Mouse (Mus musculus): ENCODE measurements around the gene Arl15.

Gene Arl15

DNA sequence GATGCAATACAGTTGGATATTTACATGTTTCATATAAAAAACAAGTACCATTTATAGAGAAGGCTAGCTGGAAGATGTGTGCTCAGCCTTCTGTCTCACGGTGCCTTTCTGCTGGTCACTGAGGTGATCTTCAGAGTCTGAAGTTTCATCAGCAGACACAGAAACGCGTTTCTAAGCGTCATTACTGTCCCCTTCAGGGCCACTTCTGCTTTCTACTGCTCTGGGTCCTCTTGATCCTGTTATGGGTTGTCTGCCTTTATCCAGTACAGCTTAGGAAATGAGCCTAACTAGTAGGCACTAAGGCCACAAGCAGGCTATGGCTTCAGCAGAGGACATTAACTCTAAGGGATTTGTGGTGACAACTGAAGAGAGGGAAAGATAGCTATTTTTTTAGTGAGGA is 5.9 kb downstream of the Arl15 start:
- no peak for ATAC-seq (ENCODE audit: low TSS enrichment)

GRCm38 (mm10) chr13:113802571-113802970 is 8.3 kb downstream of the Arl15 start:
- ATAC-seq (ENCODE audit: low TSS enrichment), result no peak

DNA sequence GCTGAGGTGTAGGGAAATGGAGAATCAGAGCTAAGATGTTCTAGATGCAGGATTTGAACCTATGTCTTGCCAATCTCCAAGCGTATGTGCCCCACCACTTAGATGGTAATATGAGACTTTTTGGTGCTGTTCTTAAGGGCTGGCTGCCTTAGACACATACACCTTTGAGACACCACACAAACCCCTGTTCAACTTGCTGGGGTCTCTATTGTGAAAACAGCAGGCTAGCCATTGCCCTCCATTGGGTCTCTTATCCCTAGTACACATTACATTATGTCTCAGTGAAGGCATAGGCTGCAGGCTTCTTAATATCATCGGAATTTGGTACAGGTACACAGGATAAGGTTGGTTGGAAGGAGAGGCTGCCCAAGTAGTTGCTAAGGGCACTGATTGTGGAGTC is 16.8 kb downstream of the Arl15 start:
- no peak for ATAC-seq (ENCODE audit: low TSS enrichment)

DNA sequence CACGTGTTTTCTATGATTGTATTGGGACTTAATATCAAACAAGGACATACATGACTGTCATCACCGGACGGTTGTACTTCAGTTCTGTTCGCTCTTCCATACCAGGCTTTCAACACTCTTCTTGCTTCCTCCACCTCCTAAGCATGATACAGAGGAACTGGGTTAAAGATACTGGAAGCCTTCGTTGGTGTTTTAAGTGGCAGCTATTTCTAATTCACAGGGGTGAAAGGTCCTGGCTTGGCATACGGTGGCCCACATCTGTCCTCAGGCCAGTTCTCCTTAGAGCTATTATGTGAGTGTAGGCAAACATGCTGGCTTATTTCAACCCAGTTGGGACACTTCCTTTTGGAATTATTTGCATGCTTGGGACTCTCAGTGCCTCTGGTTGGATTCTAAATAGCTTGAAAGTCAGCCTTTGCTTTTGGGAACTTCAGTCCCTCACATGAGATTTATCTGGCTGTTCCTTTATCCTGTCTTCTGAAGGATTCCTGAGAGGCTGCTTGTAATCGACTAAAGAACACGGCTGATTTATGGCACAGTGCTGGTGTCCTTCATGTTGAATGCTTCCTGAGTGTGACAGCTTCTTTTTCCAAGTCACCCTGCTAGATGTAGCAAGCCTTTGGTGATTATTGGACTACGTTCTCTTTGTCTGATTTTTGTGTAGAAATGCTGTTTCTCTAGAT is 17.7 kb downstream of the Arl15 start:
- ATAC-seq (ENCODE audit: low TSS enrichment), result no peak

GRCm38 (mm10) chr13:113812593-113812975 is 18.3 kb downstream of the Arl15 start:
- no peak for ATAC-seq (ENCODE audit: low TSS enrichment)

DNA sequence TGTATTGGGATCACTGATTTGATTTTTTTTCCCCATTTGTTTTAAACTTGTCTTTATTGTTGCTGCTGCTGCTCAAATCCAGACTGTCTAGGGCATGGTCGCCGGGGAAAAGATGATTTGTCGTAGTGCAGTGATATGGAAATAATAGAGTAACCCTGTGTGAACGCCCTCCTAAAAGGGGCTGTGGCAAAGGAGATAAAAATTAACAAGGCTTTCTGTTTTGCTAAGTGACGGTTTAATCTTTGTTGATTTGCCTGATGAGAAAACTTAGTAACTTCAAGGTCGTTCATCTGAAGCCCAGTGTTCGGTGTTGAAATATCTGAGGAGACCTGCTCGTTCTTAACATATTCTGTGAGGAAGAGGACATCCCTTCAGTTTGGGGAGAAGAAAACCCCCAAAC is 19.8 kb downstream of the Arl15 start:
- no peak for ATAC-seq (ENCODE audit: low TSS enrichment)

- ATAC-seq (ENCODE audit: low TSS enrichment), result peak; percentile 66
Observed at GRCm38 (mm10) chr13:113815697-113816420, 21.6 kb downstream of the Arl15 start.

DNA sequence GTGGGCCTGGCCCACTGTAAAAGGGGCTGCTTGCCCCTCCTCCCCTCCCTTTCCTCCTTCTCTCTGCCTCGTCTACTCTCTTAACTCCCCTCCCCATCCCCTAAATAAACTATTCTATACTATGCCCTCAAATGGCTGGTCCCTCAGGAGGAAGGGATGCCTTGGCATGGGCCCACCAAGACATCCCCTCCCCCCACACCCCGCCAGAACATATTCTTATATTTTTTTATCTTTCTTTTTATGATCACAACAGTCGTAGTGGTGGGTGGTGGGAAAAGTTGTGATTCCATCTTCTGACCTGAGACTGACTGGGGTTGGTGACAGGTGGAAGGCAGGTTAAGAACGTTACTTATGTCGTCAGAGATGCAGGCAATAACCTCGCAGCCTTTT is 22.1 kb downstream of the Arl15 start:
- no peak for ATAC-seq (ENCODE audit: low TSS enrichment)

GRCm38 (mm10) chr13:113819006-113819405 is 24.7 kb downstream of the Arl15 start:
- no peak for ATAC-seq (ENCODE audit: low TSS enrichment)

DNA sequence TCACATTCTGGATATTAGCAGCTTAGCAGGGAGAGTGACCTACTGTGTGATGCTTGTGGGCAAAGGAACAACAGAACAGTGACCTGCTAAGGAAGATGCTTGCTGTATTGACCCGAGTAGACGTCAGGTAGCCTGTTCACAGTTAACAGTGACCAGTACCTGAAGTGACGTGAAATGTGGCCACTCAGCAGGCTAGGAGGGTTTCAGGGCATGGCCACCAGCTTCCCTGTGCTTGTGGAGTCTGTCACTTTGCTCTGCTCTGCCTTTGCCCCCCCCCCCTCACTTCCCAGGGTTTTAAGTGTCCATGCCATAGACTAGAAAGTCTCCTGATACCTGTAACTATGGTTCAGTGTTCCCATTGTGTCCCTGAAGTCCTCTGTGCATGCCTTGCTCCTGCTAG is 25.9 kb downstream of the Arl15 start:
- no peak for ATAC-seq (ENCODE audit: low TSS enrichment)

- peak; percentile 90 for ATAC-seq (ENCODE audit: low TSS enrichment)
Observed at GRCm38 (mm10) chr13:113821891-113822290, 27.6 kb downstream of the Arl15 start.

- ATAC-seq (ENCODE audit: low TSS enrichment), result no peak
Observed at GRCm38 (mm10) chr13:113824027-113824426, 29.7 kb downstream of the Arl15 start.

DNA sequence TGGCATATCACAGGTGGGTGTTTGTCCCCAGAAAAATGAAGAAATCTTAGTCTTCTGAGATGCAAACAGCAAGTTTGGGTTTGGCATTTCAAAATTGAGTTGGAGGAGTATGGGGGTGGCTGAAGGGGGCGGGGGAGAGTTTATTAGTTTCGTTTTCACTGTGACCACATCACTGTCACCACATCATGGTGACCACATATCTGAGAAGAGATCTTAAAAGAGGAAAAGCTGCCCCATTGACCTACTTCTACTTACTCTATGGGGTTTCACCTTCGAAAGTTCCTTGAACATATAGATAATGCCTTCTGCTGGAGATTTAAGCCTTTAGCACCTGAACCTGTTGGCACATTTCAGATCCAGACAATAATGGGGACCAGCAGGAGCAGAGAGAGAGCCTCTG is 34.3 kb downstream of the Arl15 start:
- ATAC-seq (ENCODE audit: low TSS enrichment), result no peak

GRCm38 (mm10) chr13:113829079-113829478 is 34.8 kb downstream of the Arl15 start:
- peak; percentile 86 for ATAC-seq (ENCODE audit: low TSS enrichment)

- ATAC-seq (ENCODE audit: low TSS enrichment), result no peak
Observed at GRCm38 (mm10) chr13:113830805-113831204, 36.5 kb downstream of the Arl15 start.

DNA sequence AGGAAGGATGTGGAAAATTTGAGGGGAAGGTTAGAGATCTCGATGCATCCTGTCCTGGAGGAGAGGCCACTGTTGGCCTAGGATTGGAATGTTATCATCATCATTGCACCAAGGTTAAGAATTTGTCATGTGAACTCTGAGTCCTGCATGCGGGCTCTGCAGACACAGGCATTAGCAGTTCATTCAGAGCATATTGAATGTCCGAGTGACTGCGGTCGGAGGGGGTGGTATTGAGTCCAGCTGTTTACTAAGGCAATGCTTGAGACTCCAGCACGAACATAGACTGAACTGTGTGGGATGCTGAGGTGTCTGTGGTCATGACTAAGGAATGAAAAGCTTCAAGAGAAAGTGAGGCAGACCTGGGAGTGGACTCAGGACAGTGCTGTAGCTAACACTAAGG is 38.6 kb downstream of the Arl15 start:
- ATAC-seq (ENCODE audit: low TSS enrichment), result no peak

- no peak for ATAC-seq (ENCODE audit: low TSS enrichment)
Observed at GRCm38 (mm10) chr13:113835921-113836320, 41.6 kb downstream of the Arl15 start.

DNA sequence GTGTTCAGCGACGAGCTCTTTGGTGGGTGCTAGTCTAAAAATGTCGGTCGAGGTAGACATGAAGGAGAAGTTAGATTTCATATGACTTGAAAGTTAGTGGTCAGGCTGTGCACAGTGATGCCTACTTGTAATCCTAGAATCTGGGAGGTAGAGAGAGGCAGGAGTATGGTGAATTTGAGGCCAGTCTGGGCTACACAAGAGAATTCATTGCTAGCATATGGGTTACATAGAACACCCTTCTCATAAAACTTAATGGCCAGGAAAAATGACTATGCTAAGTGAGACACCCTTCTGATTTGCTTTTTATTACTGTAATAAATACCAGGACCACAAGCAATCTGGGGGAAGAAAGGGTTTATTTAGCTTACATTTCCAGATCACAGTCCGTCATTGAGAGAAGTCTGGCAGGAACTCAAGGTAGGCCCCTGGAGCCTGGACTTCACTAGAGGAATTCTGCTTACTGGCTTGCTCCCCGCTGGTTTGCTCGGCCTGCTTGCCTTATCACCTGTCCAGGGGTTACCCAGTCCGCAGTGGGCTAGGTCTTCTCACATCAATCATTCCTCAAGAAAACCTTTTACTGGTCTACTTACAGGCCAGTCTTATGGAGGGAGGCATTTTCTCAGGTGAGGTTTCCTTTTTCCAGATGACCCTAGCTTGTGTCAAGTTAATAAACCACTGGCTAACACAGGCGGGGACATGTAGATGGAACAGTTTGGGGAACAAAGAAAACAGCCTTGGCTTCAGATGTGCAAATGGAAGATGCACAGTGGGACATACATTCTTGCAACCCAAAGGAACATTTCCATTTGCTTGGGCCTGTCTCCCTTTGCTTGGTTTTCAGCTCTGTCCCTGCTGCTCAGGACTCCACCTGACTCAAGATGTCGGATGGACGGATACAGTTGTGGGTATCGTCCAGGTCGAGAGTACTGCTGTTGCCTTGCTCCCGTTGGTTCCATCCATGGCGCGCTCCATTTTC is 44.6 kb downstream of the Arl15 start:
- no peak for ATAC-seq (ENCODE audit: low TSS enrichment)

GRCm38 (mm10) chr13:113840421-113840820 is 46.1 kb downstream of the Arl15 start:
- ATAC-seq (ENCODE audit: low TSS enrichment), result no peak

DNA sequence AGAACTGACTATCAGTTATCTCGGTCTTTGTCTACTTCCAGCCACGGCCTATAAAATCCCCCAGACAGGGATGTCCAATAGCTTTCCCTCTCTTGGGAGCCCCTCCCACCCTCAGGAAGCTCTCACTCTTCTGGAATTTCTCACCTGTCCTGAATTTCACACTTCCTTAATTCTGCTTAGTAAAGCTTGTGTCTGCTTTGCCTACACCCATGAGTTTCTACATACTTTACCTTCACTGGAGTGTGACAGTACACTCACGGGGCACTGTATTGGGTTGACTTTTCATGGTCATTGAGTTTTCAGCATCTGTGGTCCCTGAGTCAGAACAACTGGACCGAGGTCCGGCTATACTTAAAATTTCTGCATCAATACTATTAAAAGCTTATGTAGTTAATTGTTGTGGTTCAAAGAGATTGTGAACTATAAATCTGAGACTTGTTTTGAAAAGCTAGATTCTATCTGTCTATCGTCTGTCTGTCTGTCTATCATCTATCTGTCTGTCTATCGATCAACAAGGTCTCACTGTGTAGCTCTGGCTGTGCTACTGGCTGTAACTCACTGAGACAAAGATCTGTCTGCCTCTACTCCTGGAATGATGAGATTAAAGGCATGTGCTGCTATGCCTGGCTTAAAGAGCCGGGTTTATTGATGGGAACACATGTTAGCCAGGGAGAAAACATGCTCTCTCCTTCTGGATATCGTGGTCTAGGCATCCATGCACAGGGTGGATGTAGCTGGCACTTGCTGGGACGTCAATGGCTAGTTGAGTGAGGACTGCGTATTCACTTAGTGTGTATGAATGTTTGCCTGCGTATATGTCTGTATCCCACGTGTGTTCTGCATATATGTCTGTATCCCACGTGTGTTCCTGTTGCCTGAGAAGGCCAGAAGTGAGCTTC is 48.4 kb downstream of the Arl15 start:
- ATAC-seq (ENCODE audit: low TSS enrichment), result no peak

GRCm38 (mm10) chr13:113843310-113843649 is 49.0 kb downstream of the Arl15 start:
- no peak for ATAC-seq (ENCODE audit: low TSS enrichment)

DNA sequence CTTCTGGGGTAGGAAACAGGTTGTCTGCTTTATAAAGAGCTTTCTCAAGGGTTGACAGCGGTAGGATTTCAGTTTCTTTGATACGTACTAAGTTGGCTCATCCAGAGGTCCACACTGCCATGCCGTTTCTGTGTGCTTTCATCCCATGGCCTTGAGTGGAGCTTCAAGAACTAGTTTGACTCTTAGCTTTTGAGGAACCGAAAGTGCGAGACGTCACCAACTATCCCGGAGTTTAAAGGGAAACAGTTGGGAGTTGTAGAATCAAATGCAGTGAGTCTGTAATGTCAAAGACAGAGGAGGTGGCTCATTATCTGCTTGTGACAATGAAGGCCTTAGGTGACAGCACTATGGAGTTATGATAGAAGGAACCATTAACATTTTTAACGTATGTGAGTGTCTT is 49.6 kb downstream of the Arl15 start:
- ATAC-seq (ENCODE audit: low TSS enrichment), result no peak
